In the genomic region with DNA sequence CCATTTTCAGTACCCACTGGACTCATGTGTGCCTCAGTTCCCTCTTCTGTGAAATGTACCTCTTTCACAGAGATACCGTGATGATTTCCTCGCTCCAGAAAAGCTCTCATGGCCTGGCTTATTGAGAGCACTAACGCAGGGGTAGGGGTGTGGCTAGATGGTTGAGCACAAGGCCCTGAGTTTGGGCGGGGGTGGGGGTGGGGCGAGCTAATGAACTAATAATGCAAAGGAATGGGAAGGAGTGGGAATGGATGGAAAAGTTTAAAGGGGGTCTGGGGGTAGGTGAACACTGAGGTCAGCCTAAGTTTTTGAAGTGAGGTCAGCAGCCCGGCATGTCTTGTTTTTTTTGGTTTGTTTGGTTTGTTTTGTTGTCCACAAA, we compare ENCODE assay signal across 9 mouse cellular contexts.
DNase-seq lines count a peak whose midpoint lies in the region; ATAC-seq and TF ChIP-seq lines count a peak whose summit lies in the region.
"Had no signal": no experiment of that assay in that cellular context is flagged by ENCODE, and none has a peak within 500 bp of the region (broad histone marks: within the 10 kb centered on the region; RNA-seq: fewer than 3 reads in every experiment).

No protein-coding gene starts in this region.

- no peak for TF ChIP-seq EP300 in lung, postnatal 0 days (IDR thresholded peaks at IDR 0.05)
- no peak for TF ChIP-seq EP300 in stomach, postnatal 0 days (optimal IDR thresholded peaks at IDR 0.05)

- H3K4me3 ChIP-seq in lung, postnatal 0 days (ENCODE audit: low read depth, low read length): peak overlapping the region; percentile 39
- H3K4me3 ChIP-seq in forebrain, embryonic 13.5 days: peak overlapping the region; percentile 51
- peak overlapping the region; percentile 48 for H3K4me3 ChIP-seq in liver, embryonic 13.5 days (replicated peaks)
- peak overlapping the region; percentile 40 for H3K4me3 ChIP-seq in stomach, postnatal 0 days (ENCODE audit: low read depth, low read length)

- H3K36me3 ChIP-seq in lung, postnatal 0 days (ENCODE audit: insufficient read depth, low read length): no peaks in the 10 kb centered on the region
- no peaks in the 10 kb centered on the region for H3K36me3 ChIP-seq in forebrain, embryonic 13.5 days (ENCODE audit: poor library complexity, severe bottlenecking)
- H3K36me3 ChIP-seq in liver, embryonic 13.5 days: no peaks in the 10 kb centered on the region
- no peaks in the 10 kb centered on the region for H3K36me3 ChIP-seq in stomach, postnatal 0 days (ENCODE audit: control insufficient read depth, insufficient read depth, low read length)

- H3K4me2 ChIP-seq in lung, postnatal 0 days (replicated peaks; ENCODE audit: low read depth, low read length): peak overlapping the region; percentile 58
- H3K4me2 ChIP-seq in forebrain, embryonic 13.5 days: peak overlapping the region; percentile 80
- peak overlapping the region; percentile 63 for H3K4me2 ChIP-seq in liver, embryonic 13.5 days
- H3K4me2 ChIP-seq in stomach, postnatal 0 days (replicated peaks; ENCODE audit: low read depth): peak overlapping the region; percentile 79

- no peak overlapping the region for H3K27ac ChIP-seq in lung, postnatal 0 days (ENCODE audit: low read length)
- H3K27ac ChIP-seq in forebrain, embryonic 13.5 days: peak overlapping the region; percentile 62
- H3K27ac ChIP-seq in liver, embryonic 13.5 days: no peak overlapping the region
- no peak overlapping the region for H3K27ac ChIP-seq in stomach, postnatal 0 days (replicated peaks)

- no peak for ATAC-seq in lung, postnatal 0 days
- peak; percentile 67 for ATAC-seq in forebrain, embryonic 13.5 days
- ATAC-seq in liver, embryonic 13.5 days (ENCODE audit: low read depth): no peak
- ATAC-seq in stomach, postnatal 0 days (ENCODE audit: low FRiP score, low TSS enrichment): no peak

- no peaks in the 10 kb centered on the region for H3K9me3 ChIP-seq in lung, postnatal 0 days (ENCODE audit: low read length)
- H3K9me3 ChIP-seq in forebrain, embryonic 13.5 days (replicated peaks): 0 out of 2 replicates have a peak, but pooled peaks cover 5% of the 10 kb centered on the region
- H3K9me3 ChIP-seq in liver, embryonic 13.5 days (replicated peaks): no peaks in the 10 kb centered on the region
- no peaks in the 10 kb centered on the region for H3K9me3 ChIP-seq in stomach, postnatal 0 days (ENCODE audit: control insufficient read depth, low read length)

- no peak for DNase-seq in lung, postnatal 0 days (ENCODE audit: low spot score)
- DNase-seq in lung, postnatal 25 days (ENCODE audit: low spot score): no peak
- no peak for DNase-seq in liver, embryonic 13.5 days
- DNase-seq in stomach, postnatal 0 days (ENCODE audit: low spot score): no peak
- no peak for DNase-seq in gastrocnemius, postnatal 10 days
- DNase-seq in thymus, postnatal 10 days (ENCODE audit: low spot score in 2 of 2): no peak
- DNase-seq: adrenal gland, adult 8-10 months; kidney, postnatal 25 days had no signal

- H3K27me3 ChIP-seq in lung, postnatal 0 days (replicated peaks; ENCODE audit: insufficient read depth, low read length): no peaks in the 10 kb centered on the region
- H3K27me3 ChIP-seq in forebrain, embryonic 13.5 days: no peaks in the 10 kb centered on the region
- peaks cover 20% of the 10 kb centered on the region for H3K27me3 ChIP-seq in liver, embryonic 13.5 days
- H3K27me3 ChIP-seq in stomach, postnatal 0 days (ENCODE audit: control insufficient read depth, insufficient read depth, low read length): 0 out of 2 replicates have a peak, but pooled peaks cover 2% of the 10 kb centered on the region

- no peak for TF ChIP-seq CTCF in lung, postnatal 0 days (IDR thresholded peaks at IDR 0.05)
- TF ChIP-seq CTCF in stomach, postnatal 0 days (IDR thresholded peaks at IDR 0.05; ENCODE audit: low read depth): no peak

- H3K9ac ChIP-seq in lung, postnatal 0 days (replicated peaks; ENCODE audit: low read depth): no peak overlapping the region
- H3K9ac ChIP-seq in forebrain, embryonic 13.5 days: peak overlapping the region; percentile 71
- no peak overlapping the region for H3K9ac ChIP-seq in liver, embryonic 13.5 days
- H3K9ac ChIP-seq in stomach, postnatal 0 days (ENCODE audit: low read length): no peak overlapping the region

- no peaks in the 10 kb centered on the region for H3K4me1 ChIP-seq in lung, postnatal 0 days (ENCODE audit: insufficient read depth, low read depth, low read length)
- H3K4me1 ChIP-seq in forebrain, embryonic 13.5 days: peaks cover 17% of the 10 kb centered on the region
- 0 out of 2 replicates have a peak, but pooled peaks cover 3% of the 10 kb centered on the region for H3K4me1 ChIP-seq in liver, embryonic 13.5 days (replicated peaks)
- no peaks in the 10 kb centered on the region for H3K4me1 ChIP-seq in stomach, postnatal 0 days (replicated peaks; ENCODE audit: control insufficient read depth, insufficient read depth)

- 15% methylated on average over 6 of the region's 6 CpGs for WGBS in lung, postnatal 0 days
- 0% methylated on average over 6 of the region's 6 CpGs for WGBS in forebrain, embryonic 13.5 days
- WGBS in liver, embryonic 13.5 days (ENCODE audit: insufficient replicate concordance): 8% methylated on average over 6 of the region's 6 CpGs
- WGBS in stomach, postnatal 0 days: 11% methylated on average over 6 of the region's 6 CpGs
